Mouse (Mus musculus) bone marrow, adult 2 months (tissue): ENCODE data around the gene Fam43b.

Source experiments
- CTCF ChIP-seq: fragments of 200-500 bp; IDR thresholded peaks from 2 replicates; pipeline ENCODE4 v1.5.1; 2011; ENCODE audit warnings: low read length, control low read depth; ENCODE audit not compliant: control insufficient read depth, insufficient read depth
- POLR2A ChIP-seq: fragments of 200-500 bp; IDR thresholded peaks from 2 replicates; pipeline ENCODE4 v1.6.1; 2011; ENCODE audit warnings: low read depth, mild to moderate bottlenecking, control low read depth, low read length, borderline replicate concordance; ENCODE audit not compliant: control insufficient read depth

DNA sequence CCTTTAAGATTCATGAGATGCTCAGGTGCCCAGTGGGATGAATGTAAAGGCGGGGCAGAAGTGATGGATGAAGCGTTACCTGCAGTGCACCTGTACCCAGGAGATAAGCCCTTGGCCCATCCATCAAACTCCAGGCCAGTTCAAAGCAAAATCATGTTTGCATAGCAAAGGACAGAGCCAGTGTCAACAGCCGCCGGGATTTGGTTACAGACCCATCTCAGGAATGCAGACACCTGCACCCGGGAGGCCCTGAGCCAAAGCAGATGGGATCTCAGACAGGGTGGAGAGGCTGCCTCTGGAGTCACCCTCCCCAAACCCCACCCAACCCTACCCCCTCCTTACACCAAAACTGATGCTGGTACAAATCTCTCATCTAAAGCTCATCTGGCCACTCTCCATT, 14.7 kb upstream of the Fam43b start:
- TF ChIP-seq POLR2A, result no peak
- no peak for TF ChIP-seq CTCF
